Mouse (Mus musculus) stomach, postnatal 0 days (tissue): ENCODE data around the gene Bivm. TPM values are rescaled to one million over a fixed set of nuclear protein-coding genes. Genes with fewer than 3 reads are reported as not detected.

Experiments
- ATAC-seq: fragments of 200-750 bp; cut with Nextera tagmentation; 2 replicates; pipeline ENCODE4 v1.8.0; 2017; ENCODE audit not compliant: low FRiP score, low TSS enrichment
- DNase-seq: peaks from one replicate; pipeline ENCODE4 v3.0.0-alpha.2; 2016; ENCODE audit warnings: low spot score
- H3K27ac ChIP-seq: fragments of 300-500 bp; sonication (generic); replicated peaks from 2 replicates; pipeline ENCODE4 v1.5.1; 2014; ENCODE audit warnings: mild to moderate bottlenecking, control low read depth
- H3K27me3 ChIP-seq: fragments of 300-500 bp; sonication (generic); 2 replicates; pipeline ENCODE4 v1.6.1; 2014; ENCODE audit warnings: low read length; ENCODE audit not compliant: control insufficient read depth, insufficient read depth
- H3K36me3 ChIP-seq: fragments of 300-500 bp; sonication (generic); 2 replicates; pipeline ENCODE4 v1.6.1; 2014; ENCODE audit warnings: low read length, mixed read lengths; ENCODE audit not compliant: control insufficient read depth, insufficient read depth
- H3K4me1 ChIP-seq: fragments of 300-500 bp; sonication (generic); replicated peaks from 2 replicates; pipeline ENCODE4 v1.6.1; 2014; ENCODE audit warnings: antibody characterized with exemption; ENCODE audit not compliant: control insufficient read depth, insufficient read depth
- H3K4me2 ChIP-seq: fragments of 300-500 bp; sonication (generic); replicated peaks from 2 replicates; pipeline ENCODE4 v1.6.1; 2014; ENCODE audit warnings: low read depth, mild to moderate bottlenecking, control low read depth, moderate library complexity
- H3K4me3 ChIP-seq: fragments of 300-500 bp; sonication (generic); 2 replicates; pipeline ENCODE4 v1.5.1; 2014; ENCODE audit warnings: low read depth, low read length, control low read depth
- H3K9ac ChIP-seq: fragments of 300-500 bp; sonication (generic); 2 replicates; pipeline ENCODE4 v1.6.1; 2014; ENCODE audit warnings: mild to moderate bottlenecking, low read length, control low read depth, mixed read lengths
- H3K9me3 ChIP-seq: fragments of 300-500 bp; sonication (generic); 2 replicates; pipeline ENCODE4 v1.6.1; 2016; ENCODE audit warnings: low read length; ENCODE audit not compliant: control insufficient read depth
- CTCF ChIP-seq: IDR thresholded peaks from 2 replicates; pipeline ENCODE4 v1.5.1; 2016; ENCODE audit warnings: antibody characterized with exemption, low read depth, mild to moderate bottlenecking, moderate library complexity
- EP300 ChIP-seq: optimal IDR thresholded peaks from 2 replicates; pipeline ENCODE3; 2016; ENCODE audit warnings: antibody characterized with exemption
- whole genome bisulfite sequencing: fragments of 180-500 bp; shearing (Covaris S2); extraction: QIAGEN DNeasy Blood & Tissue Kit; methylation state at CpG from one replicate; pipeline ENCODE4 v1.1.7; 2014; 5-methylcytosine and 5-hydroxymethylcytosine counted together
- polyA plus RNA-seq: library from polyadenylated mRNA; unstranded; fragments of >200 nt; fragmentation: Nextera tagmentation; extraction: Ambion mirVana; gene quantifications from 2 replicates; pipeline ENCODE4 v1.2.1, GENCODE M21; 2015

The Bivm gene
- polyA plus RNA-seq, 1 experiment from 2014 or later = 7.4 TPM

- WGBS = 92% methylated on average over 5 of the region's 5 CpGs
Observed at GRCm38 (mm10) chr1:44162389-44162788, 43.6 kb downstream of the Bivm start.

GRCm38 (mm10) chr1:44167859-44168383, 49.2 kb downstream of the Bivm start:
- Histone ChIP-seq H3K27me3 (no peaks in the 10 kb centered on the region), H3K36me3 (peaks cover 29% of the 10 kb centered on the region), H3K9ac (no peak overlapping the region), H3K9me3 (0 out of 2 replicates have a peak, but pooled peaks cover 2% of the 10 kb centered on the region), H3K4me2 (no peak overlapping the region), H3K4me3 (no peak overlapping the region), H3K4me1 (no peaks in the 10 kb centered on the region), H3K27ac (no peak overlapping the region)
- WGBS = 99% methylated on average over 3 of the region's 3 CpGs
- DNase-seq = no peak
- ATAC-seq = no peak
- TF ChIP-seq EP300 (no peak), CTCF (peak; percentile 34)

More at GRCm38 (mm10) chr1:44162389-44162788, 43.6 kb downstream of the Bivm start:
- H3K4me2 ChIP-seq = no peak overlapping the region
- peaks cover 31% of the 10 kb centered on the region for H3K36me3 ChIP-seq
- no peaks in the 10 kb centered on the region for H3K4me1 ChIP-seq
- no peak overlapping the region for H3K9ac ChIP-seq
- no peak for ATAC-seq
- no peak overlapping the region for H3K4me3 ChIP-seq
- no peak for TF ChIP-seq EP300
- no peak for DNase-seq
- H3K27me3 ChIP-seq = no peaks in the 10 kb centered on the region
- H3K27ac ChIP-seq = no peak overlapping the region
- H3K9me3 ChIP-seq = no peaks in the 10 kb centered on the region

GRCm38 (mm10) chr1:44172656-44173055, 53.9 kb downstream of the Bivm start:
- no peak overlapping the region for H3K9ac ChIP-seq
- H3K9me3 ChIP-seq = 0 out of 2 replicates have a peak, but pooled peaks cover 2% of the 10 kb centered on the region
- H3K4me3 ChIP-seq = no peak overlapping the region
- peaks cover 25% of the 10 kb centered on the region for H3K36me3 ChIP-seq
- DNase-seq (no peak), ATAC-seq (no peak)
- H3K27ac ChIP-seq = no peak overlapping the region
- no peaks in the 10 kb centered on the region for H3K4me1 ChIP-seq
- 96% methylated on average over 4 of the region's 4 CpGs for WGBS
- no peaks in the 10 kb centered on the region for H3K27me3 ChIP-seq
- no peak overlapping the region for H3K4me2 ChIP-seq
- no peak for TF ChIP-seq EP300
- no peak for TF ChIP-seq CTCF

GRCm38 (mm10) chr1:44173903-44174302, 55.1 kb downstream of the Bivm start:
- ATAC-seq (no peak), DNase-seq (peak; percentile 27)
- Histone ChIP-seq H3K36me3 (peaks cover 21% of the 10 kb centered on the region), H3K4me2 (no peak overlapping the region), H3K27ac (no peak overlapping the region), H3K9ac (no peak overlapping the region), H3K4me3 (no peak overlapping the region), H3K4me1 (no peaks in the 10 kb centered on the region), H3K27me3 (no peaks in the 10 kb centered on the region), H3K9me3 (0 out of 2 replicates have a peak, but pooled peaks cover 2% of the 10 kb centered on the region)
- WGBS = 86% methylated on average over 8 of the region's 8 CpGs
- TF ChIP-seq CTCF (peak; percentile 59), EP300 (no peak)

GRCm38 (mm10) chr1:44178086-44178485, 59.3 kb downstream of the Bivm start:
- TF ChIP-seq CTCF (no peak), EP300 (no peak)
- Histone ChIP-seq H3K4me3 (no peak overlapping the region), H3K27me3 (no peaks in the 10 kb centered on the region), H3K4me1 (no peaks in the 10 kb centered on the region), H3K27ac (no peak overlapping the region), H3K4me2 (no peak overlapping the region), H3K9me3 (no peaks in the 10 kb centered on the region), H3K9ac (no peak overlapping the region), H3K36me3 (peaks cover 9% of the 10 kb centered on the region)
- WGBS = 89% methylated on average over 5 of the region's 5 CpGs
- no peak for ATAC-seq
- no peak for DNase-seq

GRCm38 (mm10) chr1:44186396-44186795, 67.6 kb downstream of the Bivm start:
- H3K4me1 ChIP-seq = no peaks in the 10 kb centered on the region
- H3K27me3 ChIP-seq = no peaks in the 10 kb centered on the region
- H3K4me2 ChIP-seq = no peak overlapping the region
- H3K9me3 ChIP-seq = no peaks in the 10 kb centered on the region
- ATAC-seq = no peak
- H3K4me3 ChIP-seq = no peak overlapping the region
- no peaks in the 10 kb centered on the region for H3K36me3 ChIP-seq
- DNase-seq = no peak
- no peak overlapping the region for H3K27ac ChIP-seq
- no peak overlapping the region for H3K9ac ChIP-seq
- TF ChIP-seq EP300 (no peak), CTCF (no peak)

Other genes with a start within 250 kb of the Bivm start
- gene Tpp2, start 185.3 kb upstream of the Bivm start, polyA plus RNA-seq = 34.5 and 34.8 TPM in 2 replicates
- gene Mettl21c, start 98.9 kb upstream of the Bivm start, polyA plus RNA-seq = 0.29 and 0.47 TPM in 2 replicates
- 0.01 and 0.04 TPM in 2 replicates for gene Gm8251, start 57.0 kb upstream of the Bivm start, polyA plus RNA-seq
- gene Tex30, start 16.5 kb upstream of the Bivm start, polyA plus RNA-seq = 43.8 and 47.6 TPM in 2 replicates
- 19.5 and 20.6 TPM in 2 replicates for gene Kdelc1, start 149 bp upstream of the Bivm start, polyA plus RNA-seq
- 9.1 and 9.7 TPM in 2 replicates for gene Ercc5, start 28.8 kb downstream of the Bivm start, polyA plus RNA-seq
- gene Mettl21e, start 100.0 kb downstream of the Bivm start, polyA plus RNA-seq = 0.02 and 0.10 TPM in 2 replicates